ENCODE assay signal across 11 mouse cellular contexts in genomic region chr3:121724553-121724952, GRCm38 (mm10). TPM values are rescaled to one million over a fixed set of nuclear protein-coding genes. Genes with fewer than 3 reads are reported as not detected.
A peak's percentile ranks its signal among the peaks of the same experiment; 100 is the strongest.
DNase-seq lines count a peak whose midpoint lies in the region; ATAC-seq and TF ChIP-seq lines count a peak whose summit lies in the region.
"Had no signal": no experiment of that assay in that cellular context is flagged by ENCODE, and none has a peak within 500 bp of the region (broad histone marks: within the 10 kb centered on the region; RNA-seq: fewer than 3 reads in every experiment).

No protein-coding gene starts in this region.

- WGBS in heart, embryonic 11.5 days (ENCODE audit: insufficient replicate concordance) = 35% methylated on average over 12 of the region's 12 CpGs
- WGBS in forebrain, postnatal 0 days = 32% methylated on average over 12 of the region's 12 CpGs
- 48% methylated on average over 12 of the region's 12 CpGs for WGBS in midbrain, embryonic 12.5 days

- H3K4me1 ChIP-seq in heart, embryonic 11.5 days (ENCODE audit: control insufficient read depth, insufficient read depth, low read length) = peaks cover 20% of the 10 kb centered on the region
- peaks cover 0 to 7% of the 10 kb centered on the region in 2 experiments; a peak in 1 of 4 replicates for H3K4me1 ChIP-seq in ES-E14 (ENCODE audit: control insufficient read depth in 2 of 2, insufficient read depth in 2 of 2, low read length in 2 of 2, poor library complexity in 1 of 2)
- peaks cover 22% of the 10 kb centered on the region for H3K4me1 ChIP-seq in forebrain, postnatal 0 days (ENCODE audit: insufficient read depth)
- peaks cover 28% of the 10 kb centered on the region for H3K4me1 ChIP-seq in midbrain, embryonic 12.5 days

- TF ChIP-seq CTCF in forebrain, postnatal 0 days (IDR thresholded peaks at IDR 0.05; ENCODE audit: low read depth) = no peak

- ATAC-seq in heart, embryonic 11.5 days (replicated peaks; ENCODE audit: insufficient number of reproducible peaks, low FRiP score, low TSS enrichment) = no peak
- no peak for ATAC-seq in forebrain, postnatal 0 days
- no peak for ATAC-seq in midbrain, embryonic 12.5 days (ENCODE audit: low FRiP score, low read depth)
- ATAC-seq in megakaryocyte progenitor cell, adult 5-6 weeks (replicated peaks; ENCODE audit: poor library complexity) = no peak
- no peak for ATAC-seq in frontal cortex, adult (ENCODE audit: low TSS enrichment)

- in situ Hi-C loops in ES-E14 (cut with MboI; ENCODE audit: low sequenced_read_pairs in 2 of 2, unreplicated experiment in 2 of 2) = loop anchor here in 1 of 2 experiments (10.0 kb wide), 1 partner anchor 170 kb away; no protein-coding TSS in a partner anchor

- 0 out of 2 replicates have a peak overlapping the region, but pooled peaks have one; percentile 43 for H3K9ac ChIP-seq in heart, embryonic 11.5 days (ENCODE audit: low read depth, low read length)
- no peak overlapping the region for H3K9ac ChIP-seq in ES-E14 (ENCODE audit: insufficient read depth, low read depth, low read length, poor library complexity, severe bottlenecking)
- peak overlapping the region; percentile 75 for H3K9ac ChIP-seq in forebrain, postnatal 0 days
- H3K9ac ChIP-seq in midbrain, embryonic 12.5 days (replicated peaks) = no peak overlapping the region

- DNase-seq in heart, adult 8-10 months (ENCODE audit: low spot score) = no peak
- DNase-seq in ES-E14 (ENCODE audit: low read depth, low spot score) = no peak
- DNase-seq in forebrain, postnatal 0 days = no peak
- DNase-seq in yolk sac, embryonic 10.5 days (ENCODE audit: low spot score) = no peak
- DNase-seq: adrenal gland, adult 8-10 months had no signal

- peak overlapping the region; percentile 70 for H3K4me3 ChIP-seq in heart, embryonic 11.5 days (ENCODE audit: low read depth, low read length)
- H3K4me3 ChIP-seq in ES-E14 (ENCODE audit: insufficient read depth in 1 of 2, low read depth in 1 of 2, low read length in 2 of 2, poor library complexity in 1 of 2, severe bottlenecking in 1 of 2) = peak overlapping the region; percentile 63 to 85; a peak in 3 of 4 replicates
- peak overlapping the region; percentile 79 for H3K4me3 ChIP-seq in forebrain, postnatal 0 days (ENCODE audit: low read depth, low read length)
- H3K4me3 ChIP-seq in midbrain, embryonic 12.5 days = no peak overlapping the region

- H3K27ac ChIP-seq in heart, embryonic 11.5 days (ENCODE audit: low read depth, low read length) = no peak overlapping the region
- no peak overlapping the region for H3K27ac ChIP-seq in ES-E14 (ENCODE audit: insufficient read depth, low read depth, low read length, poor library complexity, severe bottlenecking)
- H3K27ac ChIP-seq in forebrain, postnatal 0 days (ENCODE audit: low read depth, low read length) = no peak overlapping the region
- no peak overlapping the region for H3K27ac ChIP-seq in midbrain, embryonic 12.5 days (replicated peaks)

- H3K9me3 ChIP-seq in heart, embryonic 11.5 days (replicated peaks; ENCODE audit: control insufficient read depth, low read length) = no peaks in the 10 kb centered on the region
- no peaks in the 10 kb centered on the region for H3K9me3 ChIP-seq in ES-E14 (ENCODE audit: control insufficient read depth, insufficient read depth, low read depth, low read length)
- no peaks in the 10 kb centered on the region for H3K9me3 ChIP-seq in forebrain, postnatal 0 days (ENCODE audit: low read length)
- no peaks in the 10 kb centered on the region for H3K9me3 ChIP-seq in midbrain, embryonic 12.5 days
- H3K9me3 ChIP-seq: megakaryocyte, embryonic 14.5 days had no signal

- no peaks in the 10 kb centered on the region for H3K36me3 ChIP-seq in heart, embryonic 11.5 days (ENCODE audit: control insufficient read depth, insufficient read depth, low read length)
- peaks cover 1% of the 10 kb centered on the region; the same call in 1 of the 2 replicates for H3K36me3 ChIP-seq in ES-E14 (ENCODE audit: control insufficient read depth, insufficient read depth, low read length, poor library complexity, severe bottlenecking)
- no peaks in the 10 kb centered on the region for H3K36me3 ChIP-seq in forebrain, postnatal 0 days (ENCODE audit: insufficient read depth)
- H3K36me3 ChIP-seq in midbrain, embryonic 12.5 days = no peaks in the 10 kb centered on the region

- H3K27me3 ChIP-seq in heart, embryonic 11.5 days (ENCODE audit: control insufficient read depth, insufficient read depth, low read length) = peaks cover 3% of the 10 kb centered on the region
- H3K27me3 ChIP-seq in forebrain, postnatal 0 days (ENCODE audit: insufficient read depth, low read length) = no peaks in the 10 kb centered on the region
- H3K27me3 ChIP-seq in midbrain, embryonic 12.5 days = peaks cover 53% of the 10 kb centered on the region

- H3K4me2 ChIP-seq in heart, embryonic 11.5 days = peak overlapping the region; percentile 88
- peak overlapping the region; percentile 94 for H3K4me2 ChIP-seq in forebrain, postnatal 0 days (ENCODE audit: low read depth)
- peak overlapping the region; percentile 87 for H3K4me2 ChIP-seq in midbrain, embryonic 12.5 days (replicated peaks)

TF ChIP-seq in ES-E14, 5 proteins besides CTCF, POLR2A, EP300 and RAD21:
- TF ChIP-seq MAFK (IDR thresholded peaks at IDR 0.05; ENCODE audit: insufficient read depth, low read depth, low read length) = no peak
- no peak for TF ChIP-seq ZNF384 (IDR thresholded peaks at IDR 0.05; ENCODE audit: low read depth, low read length)
- TF ChIP-seq HCFC1 (IDR thresholded peaks at IDR 0.05; ENCODE audit: borderline replicate concordance, insufficient read depth, low read length) = no peak
- TF ChIP-seq ZC3H11A (IDR thresholded peaks at IDR 0.05; ENCODE audit: borderline replicate concordance, low read depth, low read length) = no peak
- no peak for TF ChIP-seq CHD2 (IDR thresholded peaks at IDR 0.05; ENCODE audit: low read depth, low read length)
TF ChIP-seq in ES-E14: peak in this region for 0.

RNA-seq across cellular contexts. Expression of gene F3, which starts 1.2 kb away (rescaled TPM):
- polyA plus RNA-seq in heart, embryonic 11.5 days (2014; fragmentation: Nextera tagmentation; extraction: Ambion mirVana) = 7.8 and 9.7 TPM in 2 replicates
- 10 to 100 TPM; 21.5 to 33.6 (median 24.0) TPM for total RNA-seq in heart, adult 8-10 months (2022)
- 28.4 and 57.8 TPM in 2 replicates for total RNA-seq in ES-E14 (2012; rRNA removed)
- 9.7 and 11.5 TPM in 2 replicates for total RNA-seq in forebrain, postnatal 0 days (2014; rRNA removed)
- 13.4 and 14.2 TPM in 2 replicates for polyA plus RNA-seq in forebrain, postnatal 0 days (2015; fragmentation: Nextera tagmentation; extraction: Ambion mirVana)
- polyA plus RNA-seq in midbrain, embryonic 12.5 days (2016; fragmentation: Nextera tagmentation; extraction: Ambion mirVana) = 5.0 and 6.4 TPM in 2 replicates
- total RNA-seq in megakaryocyte progenitor cell, adult 5-6 weeks (2015) = 0.15 and 2.0 TPM in 2 replicates
- total RNA-seq in megakaryocyte progenitor cell, adult 5-6 weeks (2017) = 0.71 and 2.5 TPM in 2 replicates

RNA-seq across cellular contexts. Expression of gene 4930432M17Rik, which starts 54.0 kb away (rescaled TPM):
- not detected in 2 replicates for polyA plus RNA-seq in heart, embryonic 11.5 days (2014; fragmentation: Nextera tagmentation; extraction: Ambion mirVana)
- not detected for total RNA-seq in heart, adult 8-10 months (2022)
- total RNA-seq in ES-E14 (2012; rRNA removed) = not detected in 2 replicates
- not detected in 2 replicates for total RNA-seq in forebrain, postnatal 0 days (2014; rRNA removed)
- polyA plus RNA-seq in forebrain, postnatal 0 days (2015; fragmentation: Nextera tagmentation; extraction: Ambion mirVana) = not detected in 2 replicates
- not detected in 2 replicates for polyA plus RNA-seq in midbrain, embryonic 12.5 days (2016; fragmentation: Nextera tagmentation; extraction: Ambion mirVana)
- not detected in 2 replicates for total RNA-seq in megakaryocyte progenitor cell, adult 5-6 weeks (2015)
- not detected in 2 replicates for total RNA-seq in megakaryocyte progenitor cell, adult 5-6 weeks (2017)
- total RNA-seq: adrenal gland, adult 8-10 months had no signal
- polyA plus RNA-seq: large intestine, adult 2 months had no signal

Comparison
In these comparisons a context has a peak if more than half of its experiments do, and no peak if none do; other contexts are left out.
1. H3K9ac ChIP-seq: peak in heart, embryonic 11.5 days (single experiment) and forebrain, postnatal 0 days (single experiment); none in ES-E14 (single experiment) and midbrain, embryonic 12.5 days (single experiment).
2. Peak in every context shown above with its lines, with median percentiles within 50 percentile points of each other: H3K4me2 ChIP-seq.